Comparison of ENCODE assay signal across 25 mouse cellular contexts in genomic region chr6:18362232-18362631, GRCm38 (mm10).
"Had no signal": no experiment of that assay in that cellular context is flagged by ENCODE, and none has a peak within 500 bp of the region (broad histone marks: within the 10 kb centered on the region; RNA-seq: fewer than 3 reads in every experiment).

No protein-coding gene starts in this region.

- H3K9ac ChIP-seq: heart, embryonic 12.5 days; hindbrain, embryonic 12.5 days; hindbrain, embryonic 14.5 days; intestine, embryonic 15.5 days; limb, embryonic 13.5 days; limb, embryonic 15.5 days had no signal

- H3K4me1 ChIP-seq: heart, embryonic 10.5 days; hindbrain, embryonic 10.5 days; hindbrain, embryonic 12.5 days; intestine, embryonic 15.5 days; limb, embryonic 13.5 days; limb, embryonic 15.5 days had no signal

- H3K4me3 ChIP-seq: gastrocnemius, adult 2 months; heart, embryonic 10.5 days; heart, embryonic 12.5 days; hindbrain, embryonic 10.5 days; hindbrain, embryonic 12.5 days; intestine, embryonic 15.5 days; layer of hippocampus, adult 2 months; left cerebral cortex, adult 2 months; limb, embryonic 13.5 days; limb, embryonic 15.5 days had no signal

- H3K4me2 ChIP-seq: heart, embryonic 12.5 days; hindbrain, embryonic 12.5 days; hindbrain, embryonic 14.5 days; intestine, embryonic 15.5 days; limb, embryonic 13.5 days; limb, embryonic 15.5 days had no signal

- H3K27ac ChIP-seq: gastrocnemius, adult 2 months; heart, embryonic 10.5 days; hindbrain, embryonic 10.5 days; hindbrain, embryonic 12.5 days; hindbrain, embryonic 14.5 days; intestine, embryonic 15.5 days; layer of hippocampus, adult 2 months; left cerebral cortex, adult 2 months; limb, embryonic 13.5 days; limb, embryonic 15.5 days had no signal

- ATAC-seq: hindbrain, embryonic 16.5 days; inflammation-experienced regulatory T-cells, adult 6 months; intestine, embryonic 15.5 days; intestine, postnatal 0 days had no signal

- H3K36me3 ChIP-seq: heart, embryonic 10.5 days; heart, embryonic 12.5 days; hindbrain, embryonic 10.5 days; hindbrain, embryonic 12.5 days; intestine, embryonic 15.5 days; limb, embryonic 13.5 days; limb, embryonic 15.5 days had no signal

- H3K9me3 ChIP-seq: heart, embryonic 10.5 days; heart, embryonic 12.5 days; hindbrain, embryonic 10.5 days; hindbrain, embryonic 12.5 days; intestine, embryonic 15.5 days; limb, embryonic 13.5 days; limb, embryonic 15.5 days had no signal

- DNase-seq: gastrocnemius, adult 2 months; gastrocnemius, postnatal 10 days; gastrocnemius, postnatal 25 days; heart, adult 18-20 months; heart, postnatal 10 days; heart, postnatal 4 days; kidney, adult 18-20 months; kidney, adult 8-10 months; kidney, postnatal 10 days; kidney, postnatal 25 days; kidney, postnatal 4 days; left cerebral cortex, postnatal 4 days had no signal

- H3K27me3 ChIP-seq: heart, embryonic 12.5 days; hindbrain, embryonic 12.5 days; intestine, embryonic 15.5 days; limb, embryonic 13.5 days; limb, embryonic 15.5 days had no signal
